Mouse (Mus musculus): ENCODE data around the gene Raly. TPM values are rescaled to one million over a fixed set of nuclear protein-coding genes. Genes with fewer than 3 reads are reported as not detected.

The Raly gene
- polyA plus RNA-seq, 1 experiment from 2014 or later, result 73.2 TPM

DNA sequence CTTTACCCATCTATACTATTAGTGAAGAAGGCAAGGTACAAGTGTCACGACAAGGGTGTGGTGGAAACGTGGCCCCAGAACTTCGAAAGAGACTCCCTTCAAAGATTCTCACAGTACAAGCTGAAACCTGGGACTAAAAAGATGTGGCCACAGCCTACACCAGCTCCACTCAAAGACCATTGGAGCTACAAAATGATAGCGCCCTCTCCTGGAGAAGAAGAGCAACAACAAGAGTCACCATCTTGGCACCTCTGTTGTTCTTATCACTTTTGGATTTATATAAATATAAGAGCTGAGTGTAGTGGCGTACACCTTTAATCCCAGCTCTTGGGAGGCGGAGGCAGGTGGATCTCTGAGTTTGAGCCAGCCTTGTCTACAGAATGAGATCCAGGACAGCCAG, 35.1 kb upstream of the Raly start:
- H3K9me3 ChIP-seq (ENCODE audit: control insufficient read depth, low read length), result no peaks in the 10 kb centered on the region
- no peak overlapping the region for H3K27ac ChIP-seq (ENCODE audit: low read depth)
- ATAC-seq (replicated peaks; ENCODE audit: low FRiP score, low TSS enrichment, low read depth), result no peak
- no peak overlapping the region for H3K4me2 ChIP-seq (ENCODE audit: low read length)
- 64% methylated on average over 6 of the region's 6 CpGs for WGBS
- H3K36me3 ChIP-seq (ENCODE audit: control insufficient read depth, insufficient read depth, low read length), result no peaks in the 10 kb centered on the region
- no peak overlapping the region for H3K4me3 ChIP-seq (ENCODE audit: low read depth, low read length)
- H3K4me1 ChIP-seq (replicated peaks; ENCODE audit: control insufficient read depth, insufficient read depth, low read length), result no peaks in the 10 kb centered on the region
- no peak overlapping the region for H3K9ac ChIP-seq (ENCODE audit: low read length)
- H3K27me3 ChIP-seq (replicated peaks; ENCODE audit: control insufficient read depth, insufficient read depth, low read length), result no peaks in the 10 kb centered on the region
- no peak for DNase-seq (ENCODE audit: low spot score)

DNA sequence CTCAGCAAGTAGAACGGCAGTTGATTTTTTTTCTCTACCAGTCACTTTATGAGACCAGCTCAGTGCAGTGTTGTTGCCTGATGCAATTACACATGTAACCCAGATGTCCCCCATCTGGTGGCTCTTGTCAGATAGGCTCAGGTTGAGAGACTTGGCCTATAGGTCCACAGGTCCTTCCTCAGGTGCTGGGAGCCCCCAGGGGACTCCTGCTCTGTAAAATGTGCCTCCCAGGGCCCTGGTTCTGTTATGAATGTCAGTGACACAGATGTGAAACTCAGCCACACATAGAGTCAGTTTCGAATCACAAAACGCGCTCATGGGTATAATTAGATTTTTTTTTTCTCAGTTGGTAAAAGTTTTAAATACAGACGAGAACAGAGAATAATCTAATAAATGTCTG, 33.2 kb upstream of the Raly start:
- DNase-seq (ENCODE audit: low spot score), result no peak
- ATAC-seq (replicated peaks; ENCODE audit: low FRiP score, low TSS enrichment, low read depth), result no peak
- H3K4me2 ChIP-seq (ENCODE audit: low read length), result no peak overlapping the region
- no peaks in the 10 kb centered on the region for H3K4me1 ChIP-seq (replicated peaks; ENCODE audit: control insufficient read depth, insufficient read depth, low read length)
- no peak overlapping the region for H3K4me3 ChIP-seq (ENCODE audit: low read depth, low read length)
- H3K9ac ChIP-seq (ENCODE audit: low read length), result no peak overlapping the region
- H3K27me3 ChIP-seq (replicated peaks; ENCODE audit: control insufficient read depth, insufficient read depth, low read length), result no peaks in the 10 kb centered on the region
- 78% methylated on average over 5 of the region's 5 CpGs for WGBS
- no peak overlapping the region for H3K27ac ChIP-seq (ENCODE audit: low read depth)
- no peaks in the 10 kb centered on the region for H3K36me3 ChIP-seq (ENCODE audit: control insufficient read depth, insufficient read depth, low read length)
- peaks cover 4% of the 10 kb centered on the region; the same call in 1 of the 2 replicates for H3K9me3 ChIP-seq (ENCODE audit: control insufficient read depth, low read length)

DNA sequence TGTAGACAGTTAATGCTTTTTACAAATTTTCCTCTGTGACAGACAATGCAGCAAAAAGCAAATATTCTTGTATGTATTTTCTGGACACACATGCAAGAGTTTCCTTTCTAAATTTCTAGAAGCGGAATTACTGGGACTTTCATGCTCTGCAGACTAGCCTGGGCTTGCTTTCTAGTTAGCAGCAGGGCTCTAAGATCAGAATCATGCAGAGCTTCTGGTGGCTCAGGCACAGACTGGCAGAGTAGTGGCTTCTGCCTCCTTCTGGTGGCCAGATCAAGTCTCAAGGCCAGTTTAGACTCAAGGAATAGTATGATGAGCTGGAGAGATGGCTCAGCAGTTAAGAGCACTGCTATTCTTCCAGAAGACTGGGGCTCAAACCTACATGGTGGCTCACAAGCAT, 32.4 kb upstream of the Raly start:
- Histone ChIP-seq H3K9me3 (ENCODE audit: control insufficient read depth, low read length) (peaks cover 4% of the 10 kb centered on the region; the same call in 1 of the 2 replicates), H3K9ac (ENCODE audit: low read length) (no peak overlapping the region), H3K4me1 (replicated peaks; ENCODE audit: control insufficient read depth, insufficient read depth, low read length) (0 out of 2 replicates have a peak, but pooled peaks cover 3% of the 10 kb centered on the region), H3K27ac (ENCODE audit: low read depth) (no peak overlapping the region), H3K4me2 (ENCODE audit: low read length) (no peak overlapping the region), H3K4me3 (ENCODE audit: low read depth, low read length) (no peak overlapping the region), H3K36me3 (ENCODE audit: control insufficient read depth, insufficient read depth, low read length) (no peaks in the 10 kb centered on the region), H3K27me3 (replicated peaks; ENCODE audit: control insufficient read depth, insufficient read depth, low read length) (no peaks in the 10 kb centered on the region)
- 83% methylated on average over 1 of the region's 1 CpGs for WGBS
- DNase-seq (ENCODE audit: low spot score) (no peak), ATAC-seq (replicated peaks; ENCODE audit: low FRiP score, low TSS enrichment, low read depth) (no peak)

DNA sequence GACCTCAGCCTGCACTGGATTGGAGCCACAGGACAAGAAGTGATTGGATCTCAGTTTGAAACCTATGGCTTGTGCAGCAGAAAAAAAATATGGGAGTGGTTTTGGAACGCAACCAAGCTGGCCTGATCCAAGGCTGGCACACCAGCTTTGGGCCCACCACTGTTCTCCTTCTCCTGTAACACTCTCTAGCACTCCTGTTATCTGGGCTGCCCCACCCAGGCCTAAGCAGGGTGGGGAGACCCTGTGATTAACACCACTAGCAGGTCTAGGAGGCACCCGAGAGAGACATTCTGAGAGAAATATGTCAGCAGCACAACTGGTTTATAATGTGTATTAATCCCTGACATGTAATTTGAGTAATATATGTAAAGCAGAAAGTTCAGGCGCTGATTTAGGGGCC, 27.7 kb upstream of the Raly start:
- Histone ChIP-seq H3K36me3 (ENCODE audit: control insufficient read depth, insufficient read depth, low read length) (no peaks in the 10 kb centered on the region), H3K27ac (ENCODE audit: low read depth) (no peak overlapping the region), H3K4me3 (ENCODE audit: low read depth, low read length) (no peak overlapping the region), H3K4me1 (replicated peaks; ENCODE audit: control insufficient read depth, insufficient read depth, low read length) (peaks cover 7% of the 10 kb centered on the region; the same call in 1 of the 2 replicates), H3K27me3 (replicated peaks; ENCODE audit: control insufficient read depth, insufficient read depth, low read length) (no peaks in the 10 kb centered on the region), H3K4me2 (ENCODE audit: low read length) (no peak overlapping the region), H3K9me3 (ENCODE audit: control insufficient read depth, low read length) (peaks cover 4% of the 10 kb centered on the region; the same call in 1 of the 2 replicates), H3K9ac (ENCODE audit: low read length) (no peak overlapping the region)
- DNase-seq (ENCODE audit: low spot score) (no peak), ATAC-seq (replicated peaks; ENCODE audit: low FRiP score, low TSS enrichment, low read depth) (no peak)
- 70% methylated on average over 3 of the region's 3 CpGs for WGBS

DNA sequence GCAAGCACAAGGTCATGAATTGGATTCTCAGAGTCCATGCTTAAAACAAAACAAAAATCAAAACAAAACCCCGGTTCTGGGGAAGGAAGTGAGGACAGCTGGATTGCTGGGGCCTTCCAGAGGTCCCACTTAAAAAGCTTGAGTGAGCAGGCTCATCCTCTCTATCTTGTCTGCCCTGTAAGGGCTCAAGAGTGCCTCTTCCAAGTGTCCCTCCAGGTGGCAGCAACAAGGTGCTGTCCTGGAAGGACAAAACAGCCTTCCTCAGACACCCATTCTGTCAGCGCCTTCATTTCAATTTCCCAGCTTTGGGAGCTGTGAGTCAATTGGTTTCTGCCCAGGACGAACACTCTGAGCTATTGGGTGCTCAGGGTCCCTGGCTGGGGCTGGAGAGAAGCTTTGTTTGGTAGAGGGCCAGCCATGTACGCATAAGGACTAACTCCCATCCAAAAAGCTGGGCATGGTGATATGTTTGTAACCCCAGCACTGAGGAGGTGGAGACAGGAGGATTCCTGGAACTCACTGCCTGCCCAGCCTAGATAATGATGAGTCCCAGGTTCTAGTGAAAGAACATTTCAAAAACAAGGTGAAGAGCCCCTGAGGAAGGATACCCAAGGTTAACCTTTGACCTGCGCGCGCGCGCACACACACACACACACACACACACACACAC, 25.9 kb upstream of the Raly start:
- WGBS, result 83% methylated on average over 9 of the region's 9 CpGs
- DNase-seq (ENCODE audit: low spot score) (no peak), ATAC-seq (replicated peaks; ENCODE audit: low FRiP score, low TSS enrichment, low read depth) (no peak)
- Histone ChIP-seq H3K9ac (ENCODE audit: low read length) (no peak overlapping the region), H3K4me2 (ENCODE audit: low read length) (no peak overlapping the region), H3K27me3 (replicated peaks; ENCODE audit: control insufficient read depth, insufficient read depth, low read length) (no peaks in the 10 kb centered on the region), H3K4me3 (ENCODE audit: low read depth, low read length) (no peak overlapping the region), H3K4me1 (replicated peaks; ENCODE audit: control insufficient read depth, insufficient read depth, low read length) (peaks cover 7% of the 10 kb centered on the region; the same call in 1 of the 2 replicates), H3K9me3 (ENCODE audit: control insufficient read depth, low read length) (peaks cover 4% of the 10 kb centered on the region; the same call in 1 of the 2 replicates), H3K27ac (ENCODE audit: low read depth) (no peak overlapping the region), H3K36me3 (ENCODE audit: control insufficient read depth, insufficient read depth, low read length) (no peaks in the 10 kb centered on the region)

DNA sequence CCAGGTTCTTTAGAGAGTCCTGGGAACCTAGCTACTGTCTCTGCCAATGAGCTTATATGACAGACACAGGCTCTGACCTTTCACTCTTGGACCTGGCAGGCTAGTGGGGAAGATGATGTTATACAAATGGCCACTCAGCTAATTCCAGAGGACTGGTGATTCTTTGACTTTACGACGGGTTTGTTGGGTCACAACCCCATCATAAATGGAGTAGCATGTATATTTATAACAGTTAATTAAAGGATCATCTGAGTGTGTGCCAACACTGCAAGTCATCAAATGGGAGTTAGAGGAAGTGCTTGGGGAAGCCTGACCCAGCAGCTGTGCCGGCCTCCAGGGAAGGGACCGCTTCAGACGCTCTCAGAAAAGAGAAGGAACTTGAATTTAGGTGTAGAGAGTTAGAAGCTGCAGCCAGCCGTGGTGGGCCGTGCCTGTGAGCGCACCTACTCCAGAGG, 25.3 kb upstream of the Raly start:
- Histone ChIP-seq H3K27ac (ENCODE audit: low read depth) (no peak overlapping the region), H3K9ac (ENCODE audit: low read length) (no peak overlapping the region), H3K4me3 (ENCODE audit: low read depth, low read length) (no peak overlapping the region), H3K9me3 (ENCODE audit: control insufficient read depth, low read length) (peaks cover 4% of the 10 kb centered on the region; the same call in 1 of the 2 replicates), H3K27me3 (replicated peaks; ENCODE audit: control insufficient read depth, insufficient read depth, low read length) (no peaks in the 10 kb centered on the region), H3K36me3 (ENCODE audit: control insufficient read depth, insufficient read depth, low read length) (no peaks in the 10 kb centered on the region), H3K4me1 (replicated peaks; ENCODE audit: control insufficient read depth, insufficient read depth, low read length) (peaks cover 7% of the 10 kb centered on the region; the same call in 1 of the 2 replicates), H3K4me2 (ENCODE audit: low read length) (no peak overlapping the region)
- 60% methylated on average over 8 of the region's 8 CpGs for WGBS
- no peak for DNase-seq (ENCODE audit: low spot score)
- ATAC-seq (replicated peaks; ENCODE audit: low FRiP score, low TSS enrichment, low read depth), result no peak

DNA sequence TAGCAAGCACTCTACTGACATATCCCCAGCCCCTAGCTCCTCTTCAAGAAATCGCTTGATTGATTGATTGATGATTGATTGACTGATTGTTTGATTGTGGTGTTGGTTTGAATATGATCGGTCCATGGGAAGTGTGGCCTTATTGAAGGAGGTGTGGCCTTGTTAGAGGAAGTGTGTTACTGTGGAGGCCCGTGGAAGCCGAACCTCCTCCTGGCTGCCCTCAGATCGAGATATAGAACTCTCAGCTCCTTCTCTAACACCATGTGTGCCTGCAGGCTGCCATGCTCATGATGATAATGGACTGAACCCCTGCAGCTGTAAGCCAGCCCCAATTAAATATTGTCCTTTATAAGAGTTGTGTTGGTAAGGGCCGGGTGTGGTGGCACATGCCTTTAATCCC, 23.8 kb upstream of the Raly start:
- 91% methylated on average over 6 of the region's 6 CpGs for WGBS
- H3K9me3 ChIP-seq (ENCODE audit: control insufficient read depth, low read length), result no peaks in the 10 kb centered on the region
- DNase-seq (ENCODE audit: low spot score) (no peak), ATAC-seq (replicated peaks; ENCODE audit: low FRiP score, low TSS enrichment, low read depth) (no peak)
- H3K4me1 ChIP-seq (replicated peaks; ENCODE audit: control insufficient read depth, insufficient read depth, low read length), result peaks cover 7% of the 10 kb centered on the region; the same call in 1 of the 2 replicates
- no peak overlapping the region for H3K4me3 ChIP-seq (ENCODE audit: low read depth, low read length)
- H3K4me2 ChIP-seq (ENCODE audit: low read length), result no peak overlapping the region
- H3K27ac ChIP-seq (ENCODE audit: low read depth), result no peak overlapping the region
- no peak overlapping the region for H3K9ac ChIP-seq (ENCODE audit: low read length)
- no peaks in the 10 kb centered on the region for H3K36me3 ChIP-seq (ENCODE audit: control insufficient read depth, insufficient read depth, low read length)
- H3K27me3 ChIP-seq (replicated peaks; ENCODE audit: control insufficient read depth, insufficient read depth, low read length), result no peaks in the 10 kb centered on the region

DNA sequence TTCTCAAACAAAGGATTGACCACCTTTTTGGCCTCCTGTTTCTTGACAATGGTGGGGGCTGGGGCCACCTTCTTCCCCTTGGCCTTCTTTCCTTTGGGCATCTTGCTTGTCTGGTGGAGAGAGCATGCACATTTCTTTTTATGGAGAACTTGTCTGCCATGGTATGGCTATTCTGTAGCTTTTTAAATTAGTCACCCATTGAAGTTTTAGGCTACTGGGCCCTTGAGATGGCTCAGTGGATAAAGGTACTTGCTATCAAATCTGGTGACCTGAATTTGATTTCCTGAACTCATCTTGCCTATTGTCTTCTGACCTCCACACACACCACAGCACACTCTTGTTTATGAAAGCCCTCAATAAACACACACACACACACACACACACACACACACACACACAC, 21.0 kb upstream of the Raly start, which contains the start of gene Gm14214:
Gene Gm14214 (minus strand): TSS at position 101 of the 400 bp plus-strand sequence.
- DNase-seq (ENCODE audit: low spot score), result no peak
- Histone ChIP-seq H3K27ac (ENCODE audit: low read depth) (no peak within 1 kb of the TSS), H3K4me1 (replicated peaks; ENCODE audit: control insufficient read depth, insufficient read depth, low read length) (peaks cover 2% of the 10 kb centered on the region; the same call in 1 of the 2 replicates), H3K36me3 (ENCODE audit: control insufficient read depth, insufficient read depth, low read length) (no peaks in the 10 kb centered on the region), H3K4me2 (ENCODE audit: low read length) (no peak within 1 kb of the TSS), H3K9ac (ENCODE audit: low read length) (no peak within 1 kb of the TSS), H3K9me3 (ENCODE audit: control insufficient read depth, low read length) (no peaks in the 10 kb centered on the region), H3K4me3 (ENCODE audit: low read depth, low read length) (no peak within 1 kb of the TSS), H3K27me3 (replicated peaks; ENCODE audit: control insufficient read depth, insufficient read depth, low read length) (no peaks in the 10 kb centered on the region)
- no peak for ATAC-seq (replicated peaks; ENCODE audit: low FRiP score, low TSS enrichment, low read depth)

DNA sequence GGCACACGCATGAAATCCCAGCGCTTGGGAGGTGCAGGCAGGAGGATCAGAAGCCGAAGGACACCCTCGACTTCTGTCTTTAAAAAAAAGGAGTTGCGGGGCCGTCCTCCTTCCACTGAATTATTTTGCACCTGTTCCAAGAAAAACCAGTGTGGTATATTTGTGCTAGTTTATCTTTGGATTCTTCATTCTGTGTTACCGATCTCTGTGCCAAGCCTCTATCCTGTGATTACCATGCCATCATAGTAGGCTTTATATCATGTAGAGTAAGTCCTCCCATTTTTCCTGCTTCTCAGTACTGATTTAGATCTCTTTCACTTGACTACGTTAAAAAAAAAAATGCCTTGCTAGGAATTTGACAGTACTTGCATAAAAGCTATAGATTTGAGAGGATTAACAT, 19.3 kb upstream of the Raly start:
- ATAC-seq (replicated peaks; ENCODE audit: low FRiP score, low TSS enrichment, low read depth) (no peak), DNase-seq (ENCODE audit: low spot score) (no peak)
- H3K4me2 ChIP-seq (ENCODE audit: low read length), result no peak overlapping the region
- no peaks in the 10 kb centered on the region for H3K9me3 ChIP-seq (ENCODE audit: control insufficient read depth, low read length)
- no peak overlapping the region for H3K27ac ChIP-seq (ENCODE audit: low read depth)
- WGBS, result 77% methylated on average over 8 of the region's 8 CpGs
- no peak overlapping the region for H3K4me3 ChIP-seq (ENCODE audit: low read depth, low read length)
- H3K36me3 ChIP-seq (ENCODE audit: control insufficient read depth, insufficient read depth, low read length), result no peaks in the 10 kb centered on the region
- H3K9ac ChIP-seq (ENCODE audit: low read length), result no peak overlapping the region
- H3K27me3 ChIP-seq (replicated peaks; ENCODE audit: control insufficient read depth, insufficient read depth, low read length), result no peaks in the 10 kb centered on the region
- H3K4me1 ChIP-seq (replicated peaks; ENCODE audit: control insufficient read depth, insufficient read depth, low read length), result no peaks in the 10 kb centered on the region

Measured in intestine, embryonic 14.5 days (tissue).